Mouse (Mus musculus) thymus, adult 18-20 months (tissue): ENCODE measurements around the gene Aoc2.
A peak's percentile ranks its signal among the peaks of the same experiment; 100 is the strongest.
"Not testable (repeated sequence)": the region's sequence is repeated elsewhere in the genome, so short reads cannot be mapped to it uniquely, and the experiment has no call there.

Experiments used
- DNase-seq, 2 experiments: peaks; one replicate each; pipeline ENCODE4 v3.0.0; 2022; ENCODE audit warnings: mixed read lengths in 2 of 2

Gene Aoc2

DNA sequence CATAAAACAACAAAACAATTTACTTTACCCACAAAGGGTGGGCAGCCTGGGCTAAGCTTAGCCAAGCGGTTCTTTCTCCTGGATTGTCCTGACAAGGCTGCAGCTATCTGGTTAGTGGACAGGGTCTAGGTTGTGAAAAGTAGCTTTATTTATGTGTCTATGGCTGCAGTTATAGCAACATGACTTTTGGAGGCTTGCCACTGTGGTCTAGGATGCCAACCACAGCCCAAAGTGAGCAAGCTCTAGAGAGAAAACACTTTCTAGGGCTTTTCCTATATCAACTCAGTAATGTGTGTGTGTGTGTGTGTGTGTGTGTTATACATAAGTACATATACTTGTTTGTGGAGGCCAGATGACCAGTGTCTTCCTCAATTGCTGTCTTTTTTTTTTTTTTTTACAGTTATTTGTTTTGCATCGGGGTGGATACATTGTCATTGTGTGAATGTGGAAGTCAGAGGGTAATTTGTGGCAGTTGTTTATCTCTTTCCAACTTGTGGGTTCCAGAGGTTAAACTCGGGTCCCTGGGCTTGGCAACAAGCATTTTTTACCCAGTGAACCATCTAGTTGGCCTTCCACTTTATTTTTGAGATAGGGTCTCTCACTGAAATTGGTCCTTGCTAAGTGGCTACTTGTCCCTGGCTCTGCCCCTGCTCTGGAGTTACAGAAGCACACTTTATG is 32.8 kb downstream of the Aoc2 start:
- no peak for DNase-seq

GRCm38 (mm10) chr11:101359776-101360175 is 34.9 kb downstream of the Aoc2 start:
- no peak for DNase-seq

GRCm38 (mm10) chr11:101360651-101361113 is 35.8 kb downstream of the Aoc2 start:
- DNase-seq, result peak in 1 of 2 experiments; percentile 18

DNA sequence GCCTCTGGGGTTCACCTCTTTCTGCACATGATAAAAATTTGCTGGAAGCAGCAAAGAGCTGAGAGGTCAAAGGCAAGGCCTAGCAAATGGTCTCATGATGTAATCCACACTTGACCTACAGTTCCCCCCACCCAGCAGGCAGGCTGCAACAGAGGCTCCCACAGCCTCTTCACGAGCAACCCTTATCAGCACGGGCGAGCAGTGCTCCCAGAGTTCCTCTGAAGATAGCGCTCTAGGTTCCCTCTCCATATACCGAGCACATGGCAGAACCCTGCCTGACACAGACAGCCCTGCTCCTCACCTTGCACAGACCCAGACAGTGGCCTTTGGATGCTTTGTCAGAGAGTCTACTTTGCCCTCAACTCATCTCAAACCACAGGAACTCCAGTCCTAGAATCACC is 39.7 kb downstream of the Aoc2 start:
- no peak for DNase-seq

DNA sequence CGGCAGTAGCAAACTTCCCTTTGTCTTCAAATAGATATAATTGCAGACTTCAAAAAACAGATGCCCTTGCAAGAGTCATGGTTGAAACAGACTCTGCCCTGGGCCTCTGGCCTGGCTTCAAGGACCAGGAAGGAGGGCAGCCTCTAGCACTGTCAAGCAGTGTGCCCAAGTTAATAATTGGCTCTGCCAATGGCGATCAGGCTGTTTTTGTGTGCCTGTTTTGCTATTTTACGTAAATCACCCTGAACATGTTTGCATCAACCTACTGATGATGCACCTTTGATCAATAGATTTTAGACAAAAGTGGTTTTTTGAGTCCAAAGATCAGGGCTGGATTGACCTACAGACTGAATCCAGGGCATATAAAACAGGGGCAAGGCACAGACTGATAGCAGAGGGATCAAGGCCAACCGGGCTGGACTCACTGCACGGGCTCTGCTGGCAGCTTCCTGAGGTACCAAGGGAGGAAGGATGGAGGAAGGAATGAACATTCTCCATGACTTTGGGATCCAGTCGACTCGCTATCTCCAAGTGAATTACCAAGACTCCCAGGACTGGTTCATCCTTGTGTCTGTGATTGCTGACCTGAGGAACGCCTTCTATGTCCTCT is 42.6 kb downstream of the Aoc2 start, which contains the start of gene G6pc:
Gene G6pc, plus strand, starts transcription at position 236 of the 610 bp plus-strand sequence.
- no peak for DNase-seq

DNA sequence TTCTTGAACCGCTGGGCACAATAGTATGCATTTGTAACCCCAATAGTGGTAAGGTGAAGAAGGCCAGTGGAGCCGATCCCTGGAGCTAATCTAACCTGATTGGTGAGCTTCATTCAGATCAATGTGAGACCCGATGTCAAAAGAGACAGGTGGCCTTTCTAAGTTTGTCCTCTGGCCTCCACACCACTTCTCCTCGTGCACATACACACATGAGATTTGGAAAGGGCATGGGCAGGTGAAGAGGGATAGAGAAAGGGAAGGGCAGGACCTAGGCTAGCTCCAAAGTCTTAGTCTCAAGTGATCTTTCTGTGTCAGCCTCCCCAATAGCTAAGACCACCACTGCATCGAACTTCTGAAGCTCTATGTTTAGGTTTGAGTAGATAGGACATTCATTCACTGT is 45.3 kb downstream of the Aoc2 start:
- no peak for DNase-seq

- no peak for DNase-seq
Observed at GRCm38 (mm10) chr11:101374421-101374938, 49.6 kb downstream of the Aoc2 start.

DNA sequence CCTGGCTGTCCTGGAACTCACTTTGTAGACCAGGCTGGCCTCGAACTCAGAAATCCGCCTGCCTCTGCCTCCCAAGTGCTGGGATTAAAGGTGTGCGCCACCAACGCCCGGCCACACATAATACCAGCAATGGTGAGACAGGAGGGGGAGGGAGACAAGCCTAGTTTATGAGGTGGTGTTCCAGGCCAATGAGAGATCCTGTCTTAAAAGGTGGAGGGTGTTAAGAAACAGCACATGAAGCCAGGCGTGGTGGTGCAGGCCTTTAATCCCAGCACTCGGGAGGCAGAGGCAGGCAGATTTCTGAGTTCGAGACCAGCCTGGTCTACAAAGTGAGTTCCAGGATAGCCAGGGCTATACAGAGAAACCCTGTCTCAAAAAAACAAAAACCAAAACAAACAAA is 53.3 kb downstream of the Aoc2 start:
- not testable (repeated sequence) for DNase-seq

- DNase-seq, result no peak
Observed at GRCm38 (mm10) chr11:101378926-101379325, 54.1 kb downstream of the Aoc2 start.
